Mouse (Mus musculus): ENCODE results near the gene Dnajb12.

The Dnajb12 gene

DNA sequence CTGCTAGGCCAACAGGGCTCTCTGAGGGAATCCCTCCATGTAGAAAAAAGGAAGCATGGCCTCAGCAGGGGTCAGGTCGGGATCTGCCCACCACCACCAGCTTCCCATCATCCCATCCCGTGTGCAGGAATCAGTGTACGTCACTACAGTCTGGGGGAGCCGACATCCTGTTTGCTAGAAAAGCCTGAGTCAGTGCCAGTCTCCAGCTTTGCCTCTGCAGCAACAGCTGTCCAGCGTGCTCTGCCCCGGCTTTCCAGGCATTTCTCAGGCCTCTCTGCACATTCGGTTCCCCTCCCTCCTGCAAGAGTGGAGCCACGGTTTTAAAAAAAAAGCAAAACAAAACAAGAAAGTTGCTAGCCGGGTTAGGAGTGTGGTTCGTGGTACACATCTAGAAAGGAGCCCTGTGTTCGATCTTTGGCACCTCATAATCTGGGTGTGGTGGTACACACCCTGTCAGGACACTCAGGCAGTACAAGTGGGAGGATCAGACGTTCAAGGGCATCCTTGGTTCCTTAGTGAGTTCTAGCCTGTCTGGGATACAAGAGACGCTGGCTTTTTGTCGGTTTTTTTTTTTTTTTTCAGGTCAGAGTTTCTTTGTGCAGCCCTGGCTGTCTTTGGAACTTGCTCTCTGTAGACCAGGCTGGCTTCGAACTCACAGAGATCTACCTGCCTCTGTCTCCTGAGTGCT, 40.3 kb downstream of the Dnajb12 start:
- DNase-seq (ENCODE audit: low read depth) = no peak

- no peak for DNase-seq (ENCODE audit: low read depth)
Measured at GRCm38 (mm10) chr10:59920485-59920809, 41.1 kb downstream of the Dnajb12 start.

GRCm38 (mm10) chr10:59920810-59921681, 41.7 kb downstream of the Dnajb12 start:
- peak; percentile 54 for DNase-seq (ENCODE audit: low read depth)

GRCm38 (mm10) chr10:59923493-59923892, 44.1 kb downstream of the Dnajb12 start:
- DNase-seq (ENCODE audit: low read depth) = no peak

DNA sequence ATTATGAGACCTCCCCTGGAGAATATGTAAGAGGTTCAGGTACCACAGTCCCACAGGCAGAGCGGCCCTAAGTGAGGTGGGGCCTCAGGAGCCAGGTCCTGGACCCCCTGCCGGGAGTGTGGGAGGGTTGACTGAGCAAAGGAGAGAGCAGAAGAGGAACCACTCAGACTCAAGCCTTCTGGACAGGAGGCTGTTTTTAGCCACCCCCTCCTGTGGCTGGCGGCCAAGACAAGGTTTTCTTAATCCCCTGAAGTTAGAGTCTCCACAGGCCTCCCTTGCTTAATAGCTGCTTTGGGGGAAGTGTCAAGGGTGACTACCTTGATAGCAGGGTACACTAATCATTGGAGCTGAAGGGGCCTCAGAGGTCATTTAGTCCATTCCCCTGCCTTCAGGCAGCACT, 44.9 kb downstream of the Dnajb12 start:
- DNase-seq (ENCODE audit: low read depth) = no peak

DNA sequence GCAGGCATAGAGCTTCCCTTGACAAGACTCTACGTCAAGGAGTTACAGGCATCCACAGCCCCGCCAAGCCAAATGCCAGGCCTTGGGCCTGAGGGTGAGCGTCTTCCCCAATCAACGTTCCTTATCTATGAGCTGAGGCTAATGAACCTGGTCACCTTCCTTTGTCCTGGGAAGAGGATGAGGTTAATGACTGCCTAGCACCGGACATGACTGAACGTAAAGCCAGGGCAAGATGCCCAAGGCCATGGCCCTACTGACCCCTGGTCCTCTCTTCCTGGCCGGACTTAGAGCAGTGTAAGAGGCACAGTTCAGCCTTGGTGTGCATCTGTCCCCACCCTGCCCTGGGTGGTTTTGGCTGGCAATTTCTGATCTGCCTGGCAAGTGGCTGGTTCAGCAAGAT, 49.8 kb downstream of the Dnajb12 start:
- no peak for DNase-seq (ENCODE audit: low read depth)

GRCm38 (mm10) chr10:59930996-59931395, 51.6 kb downstream of the Dnajb12 start:
- DNase-seq (ENCODE audit: low read depth) = no peak

- DNase-seq (ENCODE audit: low read depth) = peak; percentile 59
Measured at GRCm38 (mm10) chr10:59932521-59932920, 53.2 kb downstream of the Dnajb12 start.

GRCm38 (mm10) chr10:59934039-59934438, 54.7 kb downstream of the Dnajb12 start:
- no peak for DNase-seq (ENCODE audit: low read depth)

- peak; percentile 36 for DNase-seq (ENCODE audit: low read depth)
Measured at GRCm38 (mm10) chr10:59936058-59936856, 56.9 kb downstream of the Dnajb12 start.

GRCm38 (mm10) chr10:59938662-59939061, 59.3 kb downstream of the Dnajb12 start:
- no peak for DNase-seq (ENCODE audit: low read depth)

DNA sequence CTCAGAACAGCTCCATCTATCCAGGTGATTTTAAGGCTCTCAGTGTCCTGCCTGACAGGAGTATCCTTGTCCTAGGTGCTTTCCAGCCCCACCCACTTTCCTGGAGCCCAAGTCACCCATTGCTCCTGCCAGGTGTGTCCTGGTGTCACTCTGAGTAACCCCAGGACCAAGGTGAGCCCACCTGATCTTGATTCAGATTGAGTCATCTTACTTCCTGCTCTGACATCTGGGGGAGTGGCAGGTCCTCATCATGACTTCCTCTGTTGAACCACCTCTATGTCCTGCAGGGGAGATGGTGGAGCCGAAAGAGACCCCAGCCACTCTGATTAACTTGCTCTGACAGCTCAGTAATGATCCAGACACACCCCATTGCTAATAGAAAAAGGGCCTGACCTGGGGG, 59.7 kb downstream of the Dnajb12 start:
- DNase-seq (ENCODE audit: low read depth) = peak; percentile 49

DNA sequence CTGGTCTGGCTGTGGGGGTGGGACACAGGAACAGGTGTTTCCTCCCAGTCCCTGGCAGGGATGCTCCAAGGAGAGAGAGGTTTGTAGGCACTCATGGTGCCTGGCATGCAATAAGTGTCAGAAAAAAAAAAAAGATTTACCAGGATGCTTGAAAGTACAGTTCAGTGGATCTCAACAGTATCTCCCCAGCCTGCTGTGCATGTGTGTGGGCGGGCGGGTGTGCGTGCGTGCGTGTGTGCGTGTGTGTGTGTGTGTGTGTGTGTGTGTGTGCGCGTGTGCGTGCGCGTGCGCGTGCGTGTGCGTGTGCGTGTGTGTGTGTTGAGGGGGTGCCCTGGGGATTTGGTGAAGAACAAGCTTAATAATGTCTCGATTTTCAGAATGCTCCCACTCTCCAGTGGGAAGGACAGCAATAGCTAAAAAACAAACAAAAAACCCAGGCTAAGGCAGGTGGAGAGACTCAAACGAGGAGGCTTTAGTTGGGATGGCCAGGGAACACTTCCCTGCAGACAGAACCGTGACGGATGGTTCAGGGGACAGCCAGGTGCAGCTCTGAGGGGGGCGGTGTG, 63.0 kb downstream of the Dnajb12 start:
- DNase-seq (ENCODE audit: low read depth) = peak; percentile 47

DNA sequence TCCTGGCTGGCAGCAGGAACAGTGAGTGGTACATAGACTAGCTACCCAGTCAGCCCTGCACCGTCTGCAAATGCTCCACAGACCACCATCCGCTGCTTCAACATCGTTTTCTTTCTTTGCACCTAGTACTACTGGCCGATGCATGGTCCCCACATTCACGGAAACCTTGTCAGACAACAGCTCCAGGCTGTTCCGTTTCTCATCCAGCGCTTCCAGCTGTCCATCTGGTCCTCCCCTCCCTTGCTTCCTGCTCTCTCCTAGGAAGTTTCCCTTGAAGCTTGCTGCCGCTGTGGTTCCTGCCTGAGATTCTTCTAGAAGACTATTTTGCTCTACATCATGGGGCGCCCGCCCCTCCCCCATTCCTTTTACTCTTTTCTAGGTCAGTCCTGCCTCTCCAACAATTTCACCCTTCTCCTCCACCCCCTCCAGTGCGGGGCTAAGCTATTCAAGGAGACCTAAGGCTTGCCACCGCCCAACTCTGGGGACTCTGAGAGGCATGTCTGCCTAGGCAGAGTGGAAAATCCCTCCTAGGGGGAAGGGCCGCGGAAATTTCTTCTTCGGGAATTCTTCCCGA, 63.6 kb downstream of the Dnajb12 start:
- DNase-seq (ENCODE audit: low read depth) = peak; percentile 41

GRCm38 (mm10) chr10:59943421-59943989, 64.1 kb downstream of the Dnajb12 start:
- DNase-seq (ENCODE audit: low read depth) = no peak

GRCm38 (mm10) chr10:59945416-59945815, 66.1 kb downstream of the Dnajb12 start:
- no peak for DNase-seq (ENCODE audit: low read depth)

DNA sequence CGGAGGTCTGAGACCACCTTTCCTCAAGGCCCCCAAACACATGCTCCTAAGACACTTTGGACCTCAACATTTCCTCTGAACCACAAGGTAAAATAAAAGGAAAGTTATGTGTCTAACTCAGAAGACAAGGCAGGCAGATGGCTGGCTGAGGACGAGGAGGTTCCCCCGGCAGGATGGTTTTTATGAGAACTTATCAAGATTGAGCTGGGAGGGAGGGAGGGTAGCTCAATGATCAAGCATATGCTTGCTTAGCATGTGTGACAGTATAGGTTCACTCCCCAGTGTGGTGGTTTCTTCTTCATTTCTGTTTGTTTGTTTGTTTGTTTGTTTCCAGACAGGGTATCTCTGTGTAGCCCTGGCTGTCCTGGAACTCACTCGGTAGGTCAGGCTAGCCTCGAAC, 67.0 kb downstream of the Dnajb12 start:
- DNase-seq (ENCODE audit: low read depth) = no peak

GRCm38 (mm10) chr10:59947296-59948073, 68.1 kb downstream of the Dnajb12 start:
- DNase-seq (ENCODE audit: low read depth) = peak; percentile 56

DNA sequence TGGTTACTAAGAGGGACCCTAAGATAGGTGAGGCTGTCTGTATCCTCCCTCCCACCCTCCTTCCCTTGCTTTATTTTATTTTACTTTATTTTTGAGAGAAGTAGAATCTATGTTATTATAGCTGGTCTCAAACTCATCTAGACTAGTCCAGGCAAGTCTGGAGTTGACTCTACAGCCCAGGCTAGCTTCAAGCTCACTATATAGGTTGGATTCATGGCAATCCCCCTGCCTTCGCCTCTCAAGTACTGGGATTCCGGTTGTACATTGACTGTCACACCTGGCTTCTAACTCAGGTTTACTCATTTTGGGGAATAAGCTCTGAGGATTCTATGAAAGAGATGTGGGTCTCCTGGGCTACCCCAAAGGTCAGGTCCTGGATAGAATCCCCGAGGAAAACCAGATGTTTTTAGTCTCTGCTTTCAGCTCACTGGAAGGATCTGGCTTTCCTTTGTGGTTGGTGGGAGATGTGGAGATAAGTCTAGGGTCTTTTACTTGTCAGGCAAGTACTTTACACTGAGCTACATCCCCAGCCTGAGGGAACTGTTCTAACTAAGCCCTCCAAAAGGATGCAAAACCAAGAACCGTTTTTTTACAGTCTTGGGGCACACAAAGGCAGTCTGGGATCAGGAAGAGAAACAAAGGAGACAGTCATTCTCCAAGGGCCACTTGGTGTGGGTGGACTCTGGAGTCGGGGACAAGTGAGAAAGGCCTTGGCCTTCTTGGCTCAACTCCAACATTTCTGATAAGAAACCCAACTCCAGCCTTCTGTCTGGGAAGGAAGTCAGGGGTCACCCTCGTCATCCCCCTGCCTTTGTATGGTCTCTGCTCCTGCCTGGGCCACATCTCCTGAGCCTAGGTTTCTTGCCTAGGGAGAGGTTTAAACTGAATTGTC, 69.3 kb downstream of the Dnajb12 start:
- DNase-seq (ENCODE audit: low read depth) = no peak

Data from naive thymus-derived CD4-positive, alpha-beta T cell, adult 2 months (primary cell).